Mouse (Mus musculus) kidney, embryonic 16.5 days (tissue): ENCODE measurements at regions not wholly inside any gene's neighbourhood (a gene's known extent, or its start where the extent isn't known, plus 50 kb on each side); places are given as distances from the start of the nearest gene placed in this dataset.
"Not testable (repeated sequence)": the region's sequence is repeated elsewhere in the genome, so short reads cannot be mapped to it uniquely, and the experiment has no call there.

ENCODE experiments used
- ATAC-seq: fragments of 200-750 bp; cut with Nextera tagmentation; 2 replicates; pipeline ENCODE4 v1.8.0; 2017; ENCODE audit warnings: moderate TSS enrichment; ENCODE audit not compliant: low FRiP score, low TSS enrichment
- H3K27ac ChIP-seq: fragments of 300-500 bp; sonication (generic); 2 replicates; pipeline ENCODE4 v1.5.1; 2014; ENCODE audit warnings: low read length
- H3K27me3 ChIP-seq: fragments of 300-500 bp; sonication (generic); 2 replicates; pipeline ENCODE4 v1.6.1; 2014; ENCODE audit warnings: low read length, control low read depth, mixed read lengths; ENCODE audit not compliant: insufficient read depth
- H3K36me3 ChIP-seq: fragments of 300-500 bp; sonication (generic); 2 replicates; pipeline ENCODE4 v1.6.1; 2014; ENCODE audit warnings: low read length, control low read depth, mixed read lengths; ENCODE audit not compliant: insufficient read depth
- H3K4me1 ChIP-seq: fragments of 300-500 bp; sonication (generic); 2 replicates; pipeline ENCODE4 v1.6.1; 2014; ENCODE audit warnings: low read length, control low read depth, mixed read lengths; ENCODE audit not compliant: insufficient read depth
- H3K4me2 ChIP-seq: fragments of 300-500 bp; sonication (generic); replicated peaks from 2 replicates; pipeline ENCODE4 v1.6.1; 2014; ENCODE audit warnings: low read depth, low read length
- H3K4me3 ChIP-seq: fragments of 300-500 bp; sonication (generic); 2 replicates; pipeline ENCODE4 v1.5.1; 2014; ENCODE audit warnings: mild to moderate bottlenecking, low read length
- H3K9ac ChIP-seq: fragments of 300-500 bp; sonication (generic); replicated peaks from 2 replicates; pipeline ENCODE4 v1.6.1; 2014; ENCODE audit warnings: low read length
- H3K9me3 ChIP-seq: fragments of 300-500 bp; sonication (generic); 2 replicates; pipeline ENCODE4 v1.6.1; 2016; ENCODE audit warnings: low read length, control low read depth
- WGBS: fragments of 180-500 bp; shearing (Covaris S2); extraction: QIAGEN DNeasy Blood & Tissue Kit; methylation state at CpG from one replicate; pipeline ENCODE4 v1.1.7; 2014; 5-methylcytosine and 5-hydroxymethylcytosine counted together

DNA sequence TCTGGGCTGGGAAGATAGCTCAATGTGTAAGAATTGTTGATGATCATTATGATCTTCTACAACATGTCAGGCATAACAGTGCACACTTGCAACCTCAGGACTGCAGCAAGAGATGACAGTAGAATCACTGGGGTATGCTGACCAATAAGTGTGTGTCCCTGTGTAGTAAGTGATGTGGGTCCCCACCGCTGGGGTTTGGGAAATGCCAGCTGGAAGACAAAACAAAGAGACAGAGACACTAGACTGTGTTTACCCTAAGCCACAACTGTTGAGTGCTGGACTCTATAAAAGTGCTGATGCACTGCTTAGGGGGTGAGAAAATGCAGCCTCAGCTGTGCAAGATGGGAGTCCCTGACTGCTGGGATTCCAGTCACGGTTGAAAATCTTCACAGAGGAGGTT, 448.0 kb upstream of the Cox7c start:
- Histone ChIP-seq H3K4me2 (no peak overlapping the region), H3K9me3 (no peaks in the 10 kb centered on the region), H3K4me3 (no peak overlapping the region), H3K4me1 (no peaks in the 10 kb centered on the region), H3K27ac (no peak overlapping the region), H3K27me3 (no peaks in the 10 kb centered on the region), H3K36me3 (no peaks in the 10 kb centered on the region), H3K9ac (no peak overlapping the region)
- no peak for ATAC-seq
- WGBS, result 61% methylated on average over 2 of the region's 2 CpGs

- no peak overlapping the region for H3K4me2 ChIP-seq
- no peaks in the 10 kb centered on the region for H3K36me3 ChIP-seq
- 72% methylated on average over 4 of the region's 4 CpGs for WGBS
- H3K4me1 ChIP-seq, result no peaks in the 10 kb centered on the region
- H3K4me3 ChIP-seq, result no peak overlapping the region
- ATAC-seq, result no peak
- no peak overlapping the region for H3K9ac ChIP-seq
- H3K9me3 ChIP-seq, result no peaks in the 10 kb centered on the region
- no peak overlapping the region for H3K27ac ChIP-seq
- H3K27me3 ChIP-seq, result no peaks in the 10 kb centered on the region
These were observed 422.0 kb upstream of the Cox7c start for GRCm38 (mm10) chr13:86468752-86469151.

DNA sequence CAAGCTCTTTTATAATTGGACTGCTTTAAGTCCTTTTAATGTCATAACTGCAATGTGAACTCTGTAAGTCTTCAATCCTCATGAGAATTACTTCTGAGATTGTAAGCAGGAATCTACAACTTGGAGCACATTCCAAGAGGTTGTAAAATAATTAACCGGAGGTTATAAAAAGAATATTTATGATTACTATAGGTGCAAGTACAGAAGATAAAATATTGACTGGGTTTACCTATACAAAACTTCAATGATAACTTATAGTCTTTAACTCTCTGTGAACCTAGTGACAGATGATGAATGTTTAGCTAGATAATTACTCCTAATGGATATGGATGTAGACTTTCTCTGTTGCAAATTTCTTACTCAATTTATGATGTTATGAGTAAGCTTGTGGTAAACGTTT, 375.9 kb upstream of the Cox7c start:
- Histone ChIP-seq H3K9me3 (no peaks in the 10 kb centered on the region), H3K4me2 (no peak overlapping the region), H3K4me3 (no peak overlapping the region), H3K36me3 (no peaks in the 10 kb centered on the region), H3K9ac (no peak overlapping the region), H3K27me3 (no peaks in the 10 kb centered on the region), H3K4me1 (no peaks in the 10 kb centered on the region), H3K27ac (no peak overlapping the region)
- WGBS, result 73% methylated on average over 2 of the region's 2 CpGs
- ATAC-seq, result no peak

DNA sequence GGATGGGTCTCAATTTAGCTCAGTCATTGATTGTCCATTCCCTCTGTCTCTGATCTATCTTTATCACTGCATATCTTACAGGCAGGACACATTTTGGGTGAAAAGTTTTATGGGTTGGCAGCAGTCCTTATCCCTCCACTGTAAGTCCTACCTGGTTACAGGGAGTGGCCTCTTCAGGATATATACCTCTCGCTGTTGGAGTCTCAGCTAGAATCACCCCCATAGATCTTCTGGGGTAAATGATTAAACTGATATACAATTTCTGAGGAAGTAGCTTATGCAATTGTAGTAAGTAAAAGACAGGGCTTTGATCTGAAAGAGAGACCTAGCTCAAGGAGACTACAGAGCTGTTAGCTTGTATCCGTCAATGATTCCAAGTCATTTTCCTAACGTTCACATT, 334.7 kb upstream of the Cox7c start:
- WGBS, result 86% methylated on average over 3 of the region's 3 CpGs
- no peaks in the 10 kb centered on the region for H3K27me3 ChIP-seq
- no peak overlapping the region for H3K4me3 ChIP-seq
- no peak overlapping the region for H3K4me2 ChIP-seq
- H3K9ac ChIP-seq, result no peak overlapping the region
- no peaks in the 10 kb centered on the region for H3K4me1 ChIP-seq
- H3K9me3 ChIP-seq, result no peaks in the 10 kb centered on the region
- no peak overlapping the region for H3K27ac ChIP-seq
- no peak for ATAC-seq
- H3K36me3 ChIP-seq, result no peaks in the 10 kb centered on the region

DNA sequence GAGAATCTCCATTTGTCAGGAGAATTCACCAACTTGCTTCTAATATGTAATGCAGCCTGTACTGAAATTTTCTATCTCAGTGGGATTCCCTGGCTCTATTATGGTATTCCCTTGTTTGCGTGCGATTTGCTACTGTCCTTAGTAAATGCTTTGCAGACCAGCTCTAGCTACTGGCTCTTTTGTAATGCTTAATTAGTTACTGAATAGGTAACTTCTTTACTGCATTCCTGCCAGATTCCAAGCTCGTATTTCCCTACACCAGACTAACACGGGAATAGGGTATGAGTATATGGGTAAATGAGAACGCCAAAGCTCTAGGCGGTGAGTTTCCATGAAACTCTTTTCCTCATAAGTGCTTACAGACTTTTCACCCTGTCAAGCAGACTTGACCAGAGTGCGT, 332.5 kb upstream of the Cox7c start:
- 44% methylated on average over 7 of the region's 7 CpGs for WGBS
- H3K27me3 ChIP-seq, H3K27ac ChIP-seq, H3K4me1 ChIP-seq, H3K4me3 ChIP-seq, H3K9ac ChIP-seq, H3K36me3 ChIP-seq, H3K9me3 ChIP-seq, H3K4me2 ChIP-seq: not testable (repeated sequence)
- ATAC-seq, result peak; percentile 82

- no peaks in the 10 kb centered on the region for H3K36me3 ChIP-seq
- no peak overlapping the region for H3K4me2 ChIP-seq
- no peaks in the 10 kb centered on the region for H3K4me1 ChIP-seq
- H3K27ac ChIP-seq, result no peak overlapping the region
- H3K9ac ChIP-seq, result no peak overlapping the region
- H3K27me3 ChIP-seq, result no peaks in the 10 kb centered on the region
- no peaks in the 10 kb centered on the region for H3K9me3 ChIP-seq
- no peak overlapping the region for H3K4me3 ChIP-seq
- no peak for ATAC-seq
These were observed 329.1 kb upstream of the Cox7c start for GRCm38 (mm10) chr13:86375836-86376235.

DNA sequence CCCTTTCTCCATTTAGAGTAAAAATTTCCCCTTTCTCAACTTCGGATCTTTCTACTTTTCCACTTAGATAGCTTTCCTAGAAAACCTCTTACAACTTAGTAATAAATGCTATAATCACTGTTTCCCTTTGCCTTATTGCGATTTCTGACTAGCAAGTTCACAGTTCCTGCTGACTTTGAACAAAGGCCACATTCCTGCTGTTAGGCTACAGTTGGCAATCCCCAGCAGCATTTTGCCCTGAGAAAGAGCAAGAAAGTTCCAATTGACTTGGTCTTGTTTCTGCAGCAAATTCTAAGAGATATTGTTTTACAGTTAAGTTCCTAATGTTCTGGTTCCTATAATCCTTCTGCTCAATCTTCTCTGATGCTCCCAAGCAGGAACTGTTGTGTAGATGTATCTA, 299.2 kb upstream of the Cox7c start:
- no peak for ATAC-seq
- Histone ChIP-seq H3K4me1 (no peaks in the 10 kb centered on the region), H3K36me3 (no peaks in the 10 kb centered on the region), H3K27ac (no peak overlapping the region), H3K9me3 (no peaks in the 10 kb centered on the region), H3K4me3 (no peak overlapping the region), H3K27me3 (no peaks in the 10 kb centered on the region), H3K4me2 (no peak overlapping the region), H3K9ac (no peak overlapping the region)
- WGBS, result 76% methylated on average over 2 of the region's 2 CpGs

DNA sequence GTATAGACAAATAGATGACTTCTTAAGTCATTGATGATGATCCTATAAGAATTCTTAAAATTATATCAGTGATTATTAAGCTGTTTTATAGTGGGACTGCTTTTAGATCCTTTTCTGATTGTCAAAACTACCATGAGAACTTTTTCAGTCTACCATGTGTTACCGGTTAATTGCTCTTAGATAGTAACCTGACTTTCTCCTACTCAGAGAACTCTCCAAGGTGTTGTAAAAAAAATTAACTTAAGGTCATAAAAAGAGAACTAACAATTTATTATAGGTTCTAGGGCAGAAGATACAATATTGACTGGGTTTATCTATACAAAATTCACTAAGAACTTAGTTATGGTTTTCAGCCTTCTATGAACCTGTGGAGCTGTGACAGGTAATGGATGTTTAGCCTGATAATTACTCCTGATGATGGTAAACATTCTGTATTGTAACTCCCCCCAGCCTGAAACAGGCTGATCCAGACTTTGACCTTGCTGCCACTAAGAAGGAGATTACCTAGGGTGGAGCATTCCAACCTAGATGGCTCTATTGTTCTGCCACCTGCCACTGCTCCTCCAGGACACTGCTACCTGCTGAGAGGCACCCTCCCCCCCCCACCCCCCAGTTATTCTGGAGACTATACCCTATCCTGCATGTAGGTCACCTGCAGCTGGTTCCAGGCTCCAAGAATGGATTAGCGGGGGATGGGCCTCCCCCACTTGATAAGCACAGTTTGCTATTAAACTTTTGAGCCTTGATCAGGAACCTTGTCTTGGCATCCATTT, 298.4 kb upstream of the Cox7c start:
- Histone ChIP-seq H3K9me3 (no peaks in the 10 kb centered on the region), H3K27ac (no peak overlapping the region), H3K4me1 (no peaks in the 10 kb centered on the region), H3K36me3 (no peaks in the 10 kb centered on the region), H3K4me2 (no peak overlapping the region), H3K9ac (no peak overlapping the region), H3K27me3 (no peaks in the 10 kb centered on the region), H3K4me3 (no peak overlapping the region)
- WGBS, result 97% methylated on average over 2 of the region's 2 CpGs
- ATAC-seq, result no peak

GRCm38 (mm10) chr13:86336471-86336870, 289.8 kb upstream of the Cox7c start:
- 79% methylated on average over 3 of the region's 3 CpGs for WGBS
- Histone ChIP-seq H3K36me3 (no peaks in the 10 kb centered on the region), H3K9me3 (no peaks in the 10 kb centered on the region), H3K27me3 (no peaks in the 10 kb centered on the region), H3K27ac (no peak overlapping the region), H3K4me2 (no peak overlapping the region), H3K4me1 (no peaks in the 10 kb centered on the region), H3K4me3 (no peak overlapping the region), H3K9ac (no peak overlapping the region)
- no peak for ATAC-seq
